In genomic region chr9:44288959-44289291, GRCm38 (mm10) we compare ENCODE assay signal across 9 mouse cellular contexts. TPM values are rescaled to one million over a fixed set of nuclear protein-coding genes. Genes with fewer than 3 reads are reported as not detected.
DNase-seq lines count a peak whose midpoint lies in the region; ATAC-seq and TF ChIP-seq lines count a peak whose summit lies in the region.
"Had no signal": no experiment of that assay in that cellular context is flagged by ENCODE, and none has a peak within 500 bp of the region (broad histone marks: within the 10 kb centered on the region; RNA-seq: fewer than 3 reads in every experiment).

No protein-coding gene starts in this region.

- 9% methylated on average over 11 of the region's 11 CpGs for WGBS in forebrain, postnatal 0 days

- no peaks in the 10 kb centered on the region for H3K27me3 ChIP-seq in forebrain, postnatal 0 days (ENCODE audit: insufficient read depth, low read length)

- peak; percentile 47 for DNase-seq in embryo, embryonic 10 days (ENCODE audit: low spot score)
- no peak for DNase-seq in embryo, embryonic 9.5 days (ENCODE audit: extremely low spot score)
- peak; percentile 49 for DNase-seq in brain, adult 2 months (ENCODE audit: low read depth, low spot score)
- no peak for DNase-seq in forebrain, postnatal 0 days
- no peak for DNase-seq in urinary bladder, postnatal 25 days (ENCODE audit: low spot score)
- no peak for DNase-seq in layer of hippocampus, adult 9-10 months (ENCODE audit: low spot score)
- no peak for DNase-seq in gastrocnemius, adult 18-20 months (ENCODE audit: low spot score)

- ATAC-seq in forebrain, postnatal 0 days: no peak
- peak; percentile 8 for ATAC-seq in megakaryocyte progenitor cell, adult 5-6 weeks (replicated peaks; ENCODE audit: poor library complexity)

- no peaks in the 10 kb centered on the region for H3K9me3 ChIP-seq in forebrain, postnatal 0 days (ENCODE audit: low read length)

- no peak for TF ChIP-seq CTCF in forebrain, postnatal 0 days (IDR thresholded peaks at IDR 0.05; ENCODE audit: low read depth)

- H3K9ac ChIP-seq in forebrain, postnatal 0 days: peak overlapping the region; percentile 90

- H3K4me3 ChIP-seq in forebrain, postnatal 0 days (ENCODE audit: low read depth, low read length): peak overlapping the region; percentile 88

- H3K36me3 ChIP-seq in forebrain, postnatal 0 days (ENCODE audit: insufficient read depth): peaks cover 26% of the 10 kb centered on the region

- H3K4me2 ChIP-seq in forebrain, postnatal 0 days (ENCODE audit: low read depth): peak overlapping the region; percentile 77

- peak overlapping the region; percentile 77; the same call in 1 of the 2 replicates for H3K27ac ChIP-seq in forebrain, postnatal 0 days (ENCODE audit: low read depth, low read length)

- peaks cover 11% of the 10 kb centered on the region; the same call in 1 of the 2 replicates for H3K4me1 ChIP-seq in forebrain, postnatal 0 days (ENCODE audit: insufficient read depth)

RNA-seq across cellular contexts. Expression of gene Abcg4, which starts 0.5 kb away (rescaled TPM):
- total RNA-seq in forebrain, postnatal 0 days (2014; rRNA removed): 30.6 and 45.2 TPM in 2 replicates
- polyA plus RNA-seq in forebrain, postnatal 0 days (2015; fragmentation: Nextera tagmentation; extraction: Ambion mirVana): 15.2 and 20.4 TPM in 2 replicates
- 3.9 and 7.4 TPM in 2 replicates for total RNA-seq in megakaryocyte progenitor cell, adult 5-6 weeks (2015)
- total RNA-seq in megakaryocyte progenitor cell, adult 5-6 weeks (2017): 1.6 and 2.5 TPM in 2 replicates
- total RNA-seq in gastrocnemius, adult 18-20 months (2021): under 1 TPM; 0.32 to 0.59 TPM
- total RNA-seq: liver, adult 2 months had no signal

RNA-seq across cellular contexts. Expression of gene Hinfp, which starts 16.5 kb away (rescaled TPM):
- 24.4 and 29.5 TPM in 2 replicates for total RNA-seq in forebrain, postnatal 0 days (2014; rRNA removed)
- 10.7 and 14.2 TPM in 2 replicates for polyA plus RNA-seq in forebrain, postnatal 0 days (2015; fragmentation: Nextera tagmentation; extraction: Ambion mirVana)
- 13.4 and 17.6 TPM in 2 replicates for total RNA-seq in megakaryocyte progenitor cell, adult 5-6 weeks (2015)
- total RNA-seq in megakaryocyte progenitor cell, adult 5-6 weeks (2017): 17.4 and 20.4 TPM in 2 replicates
- total RNA-seq in gastrocnemius, adult 18-20 months (2021): 1 to 10 TPM; 5.2 TPM

RNA-seq across cellular contexts. Expression of gene Nlrx1, which starts 20.5 kb away (rescaled TPM):
- total RNA-seq in forebrain, postnatal 0 days (2014; rRNA removed): 5.8 and 5.9 TPM in 2 replicates
- 5.7 and 7.1 TPM in 2 replicates for polyA plus RNA-seq in forebrain, postnatal 0 days (2015; fragmentation: Nextera tagmentation; extraction: Ambion mirVana)
- total RNA-seq in megakaryocyte progenitor cell, adult 5-6 weeks (2015): 4.1 and 4.7 TPM in 2 replicates
- total RNA-seq in megakaryocyte progenitor cell, adult 5-6 weeks (2017): 3.4 and 8.3 TPM in 2 replicates
- 10 to 100 TPM; 21.7 to 21.8 TPM for total RNA-seq in gastrocnemius, adult 18-20 months (2021)

RNA-seq across cellular contexts. Expression of gene C2cd2l, which starts 31.2 kb away (rescaled TPM):
- 42.9 and 54.2 TPM in 2 replicates for total RNA-seq in forebrain, postnatal 0 days (2014; rRNA removed)
- 26.2 and 33.2 TPM in 2 replicates for polyA plus RNA-seq in forebrain, postnatal 0 days (2015; fragmentation: Nextera tagmentation; extraction: Ambion mirVana)
- total RNA-seq in megakaryocyte progenitor cell, adult 5-6 weeks (2015): 3.9 and 13.2 TPM in 2 replicates
- total RNA-seq in megakaryocyte progenitor cell, adult 5-6 weeks (2017): 2.4 and 5.3 TPM in 2 replicates
- total RNA-seq in gastrocnemius, adult 18-20 months (2021): 10 to 100 TPM; 14.1 to 14.8 TPM

RNA-seq across cellular contexts. Expression of gene Dpagt1, which starts 36.9 kb away (rescaled TPM):
- 17.7 and 18.3 TPM in 2 replicates for total RNA-seq in forebrain, postnatal 0 days (2014; rRNA removed)
- 30.1 and 30.6 TPM in 2 replicates for polyA plus RNA-seq in forebrain, postnatal 0 days (2015; fragmentation: Nextera tagmentation; extraction: Ambion mirVana)
- 50.3 and 54.8 TPM in 2 replicates for total RNA-seq in megakaryocyte progenitor cell, adult 5-6 weeks (2015)
- total RNA-seq in megakaryocyte progenitor cell, adult 5-6 weeks (2017): 18.9 and 21.0 TPM in 2 replicates
- 10 to 100 TPM; 13.2 to 13.4 TPM for total RNA-seq in gastrocnemius, adult 18-20 months (2021)

Comparison
In these comparisons a context has a peak if more than half of its experiments do, and no peak if none do; other contexts are left out.
1. DNase-seq: peak in embryo, embryonic 10 days (single experiment) and brain, adult 2 months (single experiment); none in embryo, embryonic 9.5 days (single experiment), forebrain, postnatal 0 days (single experiment), urinary bladder, postnatal 25 days (single experiment), layer of hippocampus, adult 9-10 months (single experiment) and gastrocnemius, adult 18-20 months (single experiment).